Mouse (Mus musculus): ENCODE measurements around the gene Ddx56. TPM values are rescaled to one million over a fixed set of nuclear protein-coding genes. Genes with fewer than 3 reads are reported as not detected.

The Ddx56 gene
- 8.9 and 15.3 TPM in 2 replicates for polyA plus RNA-seq (2012; ENCODE audit: low replicate concordance)

GRCm38 (mm10) chr11:6267320-6268254 is at the start of gene Ddx56:
TSS of gene Ddx56 (minus strand) at chr11:6267772.

GRCm38 (mm10) chr11:6291401-6292115 is 24.0 kb upstream of the Ddx56 start, which contains the start of gene Ogdh:
TSS of gene Ogdh (plus strand) at chr11:6291633.

GRCm38 (mm10) chr11:6274387-6275093 is 7.0 kb upstream of the Ddx56 start, which contains the start of gene Tmed4:
TSS of gene Tmed4 (minus strand) at chr11:6274870.

GRCm38 (mm10) chr11:6230012-6230411 is 37.6 kb downstream of the Ddx56 start, which contains the start of gene Npc1l1:
TSS of gene Npc1l1 (minus strand) at chr11:6230143.

Other genes starting within 250 kb of the Ddx56 start
- gene Camk2b, start 201.4 kb downstream of the Ddx56 start, polyA plus RNA-seq (2012; ENCODE audit: low replicate concordance): 0.33 TPM in 1 of 2 replicates, not detected in the other
- not detected in 2 replicates for gene A730071L15Rik, start 67.7 kb downstream of the Ddx56 start, polyA plus RNA-seq (2012; ENCODE audit: low replicate concordance)
- 13.6 and 24.2 TPM in 2 replicates for gene Nudcd3, start 67.4 kb downstream of the Ddx56 start, polyA plus RNA-seq (2012; ENCODE audit: low replicate concordance)
- not detected in 2 replicates for gene Npc1l1, start 37.6 kb downstream of the Ddx56 start, polyA plus RNA-seq (2012; ENCODE audit: low replicate concordance)
- 19.5 and 19.6 TPM in 2 replicates for gene Tmed4, start 7.1 kb upstream of the Ddx56 start, polyA plus RNA-seq (2012; ENCODE audit: low replicate concordance)
- gene Ogdh, start 23.9 kb upstream of the Ddx56 start, polyA plus RNA-seq (2012; ENCODE audit: low replicate concordance): 11.1 and 80.9 TPM in 2 replicates
- 490 and 546 TPM in 2 replicates for gene Zmiz2, start 121.3 kb upstream of the Ddx56 start, polyA plus RNA-seq (2012; ENCODE audit: low replicate concordance)
- gene Ppia, start 147.7 kb upstream of the Ddx56 start, polyA plus RNA-seq (2012; ENCODE audit: low replicate concordance): 27.1 and 117 TPM in 2 replicates
- 15.0 and 25.2 TPM in 2 replicates for gene H2afv, start 176.7 kb upstream of the Ddx56 start, polyA plus RNA-seq (2012; ENCODE audit: low replicate concordance)
- 12.2 and 19.2 TPM in 2 replicates for gene Purb, start 208.1 kb upstream of the Ddx56 start, polyA plus RNA-seq (2012; ENCODE audit: low replicate concordance)

Measured in leukemia stem cell, adult 10-12 weeks (primary cell).